Mouse (Mus musculus) small intestine, adult 2 months (tissue): ENCODE results near the gene Pi16.
"Not testable (repeated sequence)": the region's sequence is repeated elsewhere in the genome, so short reads cannot be mapped to it uniquely, and the experiment has no call there.

ENCODE experiments used
- CTCF ChIP-seq: fragments of 200-500 bp; IDR thresholded peaks from 2 replicates; pipeline ENCODE4 v1.5.1; 2012; ENCODE audit warnings: low read depth, mild to moderate bottlenecking, control low read depth, inconsistent platforms, low read length, moderate library complexity, mixed read lengths; ENCODE audit not compliant: insufficient replicate concordance, insufficient read length; ENCODE audit errors: extremely low read depth
- POLR2A ChIP-seq: fragments of 200-500 bp; IDR thresholded peaks from 2 replicates; pipeline ENCODE4 v1.6.1; 2012; ENCODE audit warnings: low read depth, mild to moderate bottlenecking, control low read depth, inconsistent platforms, low read length, moderate library complexity

DNA sequence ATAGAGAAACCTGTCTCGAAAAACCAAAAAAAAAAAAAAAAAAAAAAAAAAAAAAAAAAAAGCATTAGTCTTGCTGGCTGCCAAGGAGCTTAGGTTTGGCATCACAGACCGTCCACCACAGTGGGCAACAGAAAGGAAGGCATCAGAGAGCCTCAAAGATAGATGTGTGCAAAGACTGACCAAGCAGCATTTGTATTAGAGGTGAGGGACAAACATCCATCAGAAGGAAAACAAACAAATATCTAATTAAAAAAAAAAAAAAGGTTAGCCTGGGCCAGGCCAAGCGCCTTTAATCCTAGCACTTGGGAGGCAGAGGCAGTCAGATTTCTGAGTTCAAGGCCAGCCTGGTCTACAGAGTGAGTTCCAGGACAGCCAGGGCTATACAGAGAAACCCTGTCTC, at the start of gene Pi16:
- not testable (repeated sequence) for TF ChIP-seq CTCF, POLR2A
